Mouse (Mus musculus): ENCODE results near the gene Zfp213. TPM values are rescaled to one million over a fixed set of nuclear protein-coding genes. Genes with fewer than 3 reads are reported as not detected.
"Not testable (repeated sequence)": the region's sequence is repeated elsewhere in the genome, so short reads cannot be mapped to it uniquely, and the experiment has no call there.

The Zfp213 gene
- polyA plus RNA-seq, 1 experiment from 2014 or later: 21.7 TPM

- Histone ChIP-seq H3K4me1 (replicated peaks; ENCODE audit: control insufficient read depth, insufficient read depth, low read length) (peaks cover 18% of the 10 kb centered on the region), H3K9me3 (ENCODE audit: control insufficient read depth, low read length) (no peaks in the 10 kb centered on the region), H3K27ac (ENCODE audit: low read length) (no peak overlapping the region), H3K36me3 (ENCODE audit: control insufficient read depth, insufficient read depth, low read length) (no peaks in the 10 kb centered on the region), H3K4me3 (ENCODE audit: low read length) (no peak overlapping the region), H3K9ac (ENCODE audit: low read length) (0 out of 2 replicates have a peak overlapping the region, but pooled peaks have one; percentile 3), H3K4me2 (ENCODE audit: low read depth, low read length) (0 out of 2 replicates have a peak overlapping the region, but pooled peaks have one; percentile 22), H3K27me3 (ENCODE audit: control insufficient read depth, insufficient read depth, low read depth, low read length) (peaks cover 9% of the 10 kb centered on the region)
- 41% methylated on average over 4 of the region's 4 CpGs for WGBS
- ATAC-seq (ENCODE audit: low read depth): no peak
Observed at GRCm38 (mm10) chr17:23542835-23543234, 21.2 kb downstream of the Zfp213 start.

GRCm38 (mm10) chr17:23542004-23542720, 21.9 kb downstream of the Zfp213 start:
- no peaks in the 10 kb centered on the region for H3K9me3 ChIP-seq (ENCODE audit: control insufficient read depth, low read length)
- H3K4me3 ChIP-seq (ENCODE audit: low read length): peak overlapping the region; percentile 9; the same call in 1 of the 2 replicates
- H3K4me1 ChIP-seq (replicated peaks; ENCODE audit: control insufficient read depth, insufficient read depth, low read length): peaks cover 22% of the 10 kb centered on the region
- peak overlapping the region; percentile 34 for H3K4me2 ChIP-seq (ENCODE audit: low read depth, low read length)
- H3K27me3 ChIP-seq (ENCODE audit: control insufficient read depth, insufficient read depth, low read depth, low read length): peaks cover 13% of the 10 kb centered on the region
- H3K9ac ChIP-seq (ENCODE audit: low read length): 0 out of 2 replicates have a peak overlapping the region, but pooled peaks have one; percentile 33
- no peaks in the 10 kb centered on the region for H3K36me3 ChIP-seq (ENCODE audit: control insufficient read depth, insufficient read depth, low read length)
- 25% methylated on average over 12 of the region's 12 CpGs for WGBS
- no peak for ATAC-seq (ENCODE audit: low read depth)
- no peak overlapping the region for H3K27ac ChIP-seq (ENCODE audit: low read length)

GRCm38 (mm10) chr17:23540605-23541475, 23.2 kb downstream of the Zfp213 start:
- H3K36me3 ChIP-seq (ENCODE audit: control insufficient read depth, insufficient read depth, low read length): no peaks in the 10 kb centered on the region
- H3K4me3 ChIP-seq (ENCODE audit: low read length): peak overlapping the region; percentile 5; the same call in 1 of the 2 replicates
- H3K4me1 ChIP-seq (replicated peaks; ENCODE audit: control insufficient read depth, insufficient read depth, low read length): peaks cover 22% of the 10 kb centered on the region
- no peak overlapping the region for H3K27ac ChIP-seq (ENCODE audit: low read length)
- no peaks in the 10 kb centered on the region for H3K9me3 ChIP-seq (ENCODE audit: control insufficient read depth, low read length)
- WGBS: 17% methylated on average over 31 of the region's 31 CpGs
- no peak overlapping the region for H3K9ac ChIP-seq (ENCODE audit: low read length)
- peak; percentile 15; the same call in 1 of the 2 replicates for ATAC-seq (ENCODE audit: low read depth)
- H3K4me2 ChIP-seq (ENCODE audit: low read depth, low read length): peak overlapping the region; percentile 26
- H3K27me3 ChIP-seq (ENCODE audit: control insufficient read depth, insufficient read depth, low read depth, low read length): peaks cover 15% of the 10 kb centered on the region

- Histone ChIP-seq H3K36me3 (ENCODE audit: control insufficient read depth, insufficient read depth, low read length) (no peaks in the 10 kb centered on the region), H3K4me2 (ENCODE audit: low read depth, low read length) (no peak overlapping the region), H3K9me3 (ENCODE audit: control insufficient read depth, low read length) (no peaks in the 10 kb centered on the region), H3K9ac (ENCODE audit: low read length) (no peak overlapping the region), H3K27ac (ENCODE audit: low read length) (no peak overlapping the region), H3K4me1 (replicated peaks; ENCODE audit: control insufficient read depth, insufficient read depth, low read length) (peaks cover 22% of the 10 kb centered on the region), H3K27me3 (ENCODE audit: control insufficient read depth, insufficient read depth, low read depth, low read length) (peaks cover 15% of the 10 kb centered on the region), H3K4me3 (ENCODE audit: low read length) (no peak overlapping the region)
- ATAC-seq (ENCODE audit: low read depth): no peak
- 37% methylated on average over 3 of the region's 3 CpGs for WGBS
Observed at GRCm38 (mm10) chr17:23540106-23540505, 23.9 kb downstream of the Zfp213 start.

- Histone ChIP-seq H3K27me3 (ENCODE audit: control insufficient read depth, insufficient read depth, low read depth, low read length) (peaks cover 19% of the 10 kb centered on the region), H3K4me1 (replicated peaks; ENCODE audit: control insufficient read depth, insufficient read depth, low read length) (peaks cover 22% of the 10 kb centered on the region), H3K4me3 (ENCODE audit: low read length) (no peak overlapping the region), H3K9ac (ENCODE audit: low read length) (no peak overlapping the region), H3K9me3 (ENCODE audit: control insufficient read depth, low read length) (no peaks in the 10 kb centered on the region), H3K4me2 (ENCODE audit: low read depth, low read length) (no peak overlapping the region), H3K27ac (ENCODE audit: low read length) (no peak overlapping the region), H3K36me3 (ENCODE audit: control insufficient read depth, insufficient read depth, low read length) (no peaks in the 10 kb centered on the region)
- 85% methylated on average over 5 of the region's 5 CpGs for WGBS
- no peak for ATAC-seq (ENCODE audit: low read depth)
Observed at GRCm38 (mm10) chr17:23539608-23540007, 24.4 kb downstream of the Zfp213 start.

- no peaks in the 10 kb centered on the region for H3K36me3 ChIP-seq (ENCODE audit: control insufficient read depth, insufficient read depth, low read length)
- H3K4me2 ChIP-seq (ENCODE audit: low read depth, low read length): peak overlapping the region; percentile 64
- H3K27ac ChIP-seq (ENCODE audit: low read length): no peak overlapping the region
- H3K4me3 ChIP-seq (ENCODE audit: low read length): peak overlapping the region; percentile 43
- H3K9ac ChIP-seq (ENCODE audit: low read length): peak overlapping the region; percentile 44
- no peaks in the 10 kb centered on the region for H3K9me3 ChIP-seq (ENCODE audit: control insufficient read depth, low read length)
- peaks cover 17% of the 10 kb centered on the region for H3K4me1 ChIP-seq (replicated peaks; ENCODE audit: control insufficient read depth, insufficient read depth, low read length)
- ATAC-seq (ENCODE audit: low read depth): no peak
- peaks cover 19% of the 10 kb centered on the region for H3K27me3 ChIP-seq (ENCODE audit: control insufficient read depth, insufficient read depth, low read depth, low read length)
- WGBS: 5% methylated on average over 21 of the region's 21 CpGs
Observed at GRCm38 (mm10) chr17:23538299-23539015, 25.6 kb downstream of the Zfp213 start.

- peak overlapping the region; percentile 44; the same call in 1 of the 2 replicates for H3K9ac ChIP-seq (ENCODE audit: low read length)
- H3K27ac ChIP-seq (ENCODE audit: low read length): no peak overlapping the region
- peaks cover 19% of the 10 kb centered on the region for H3K27me3 ChIP-seq (ENCODE audit: control insufficient read depth, insufficient read depth, low read depth, low read length)
- peak overlapping the region; percentile 43 for H3K4me3 ChIP-seq (ENCODE audit: low read length)
- no peak for ATAC-seq (ENCODE audit: low read depth)
- H3K4me2 ChIP-seq (ENCODE audit: low read depth, low read length): peak overlapping the region; percentile 64
- H3K9me3 ChIP-seq (ENCODE audit: control insufficient read depth, low read length): no peaks in the 10 kb centered on the region
- H3K36me3 ChIP-seq (ENCODE audit: control insufficient read depth, insufficient read depth, low read length): no peaks in the 10 kb centered on the region
- peaks cover 12% of the 10 kb centered on the region for H3K4me1 ChIP-seq (replicated peaks; ENCODE audit: control insufficient read depth, insufficient read depth, low read length)
- WGBS: 3% methylated on average over 27 of the region's 27 CpGs
Observed at GRCm38 (mm10) chr17:23537554-23538255, 26.3 kb downstream of the Zfp213 start.

GRCm38 (mm10) chr17:23535046-23535788, 28.8 kb downstream of the Zfp213 start:
- not testable (repeated sequence) for H3K9me3 ChIP-seq (ENCODE audit: control insufficient read depth, low read length); H3K4me3 ChIP-seq (ENCODE audit: low read length); H3K36me3 ChIP-seq (ENCODE audit: control insufficient read depth, insufficient read depth, low read length); H3K4me1 ChIP-seq (replicated peaks; ENCODE audit: control insufficient read depth, insufficient read depth, low read length); H3K9ac ChIP-seq (ENCODE audit: low read length); H3K27ac ChIP-seq (ENCODE audit: low read length); ATAC-seq (ENCODE audit: low read depth)
- H3K27me3 ChIP-seq (ENCODE audit: control insufficient read depth, insufficient read depth, low read depth, low read length): peaks cover 19% of the 10 kb centered on the region
- 2% methylated on average over 15 of the region's 29 CpGs for WGBS
- peak overlapping the region; percentile 33; the same call in 1 of the 2 replicates for H3K4me2 ChIP-seq (ENCODE audit: low read depth, low read length)
